Mouse (Mus musculus): ENCODE data around the gene Lmx1b. TPM values are rescaled to one million over a fixed set of nuclear protein-coding genes. Genes with fewer than 3 reads are reported as not detected.

Lmx1b gene
- polyA plus RNA-seq, 1 experiment: not detected

GRCm38 (mm10) chr2:33605487-33606256, 34.6 kb downstream of the Lmx1b start:
- H3K27ac ChIP-seq (ENCODE audit: insufficient read depth, low read depth, low read length): no peak overlapping the region
- TF ChIP-seq CTCF (IDR thresholded peaks at IDR 0.05; ENCODE audit: low read depth, low read length): no peak
- TF ChIP-seq POLR2A (IDR thresholded peaks at IDR 0.05; ENCODE audit: borderline replicate concordance, low read depth, low read length): no peak
- H3K4me1 ChIP-seq (ENCODE audit: control insufficient read depth, insufficient read depth, low read length): no peaks in the 10 kb centered on the region
- H3K4me3 ChIP-seq (ENCODE audit: insufficient read depth, low read length): no peak overlapping the region

GRCm38 (mm10) chr2:33604846-33605486, 35.3 kb downstream of the Lmx1b start:
- TF ChIP-seq CTCF (IDR thresholded peaks at IDR 0.05; ENCODE audit: low read depth, low read length) (no peak), POLR2A (IDR thresholded peaks at IDR 0.05; ENCODE audit: borderline replicate concordance, low read depth, low read length) (no peak)
- no peaks in the 10 kb centered on the region for H3K4me1 ChIP-seq (ENCODE audit: control insufficient read depth, insufficient read depth, low read length)
- no peak overlapping the region for H3K27ac ChIP-seq (ENCODE audit: insufficient read depth, low read depth, low read length)
- H3K4me3 ChIP-seq (ENCODE audit: insufficient read depth, low read length): no peak overlapping the region

GRCm38 (mm10) chr2:33600520-33600919, 39.8 kb downstream of the Lmx1b start:
- no peak; the same call in 1 of the 2 replicates for TF ChIP-seq CTCF (IDR thresholded peaks at IDR 0.05; ENCODE audit: low read depth, low read length)
- no peak for TF ChIP-seq POLR2A (IDR thresholded peaks at IDR 0.05; ENCODE audit: borderline replicate concordance, low read depth, low read length)
- no peak overlapping the region for H3K4me3 ChIP-seq (ENCODE audit: insufficient read depth, low read length)
- H3K4me1 ChIP-seq (ENCODE audit: control insufficient read depth, insufficient read depth, low read length): no peaks in the 10 kb centered on the region
- H3K27ac ChIP-seq (ENCODE audit: insufficient read depth, low read depth, low read length): no peak overlapping the region

GRCm38 (mm10) chr2:33597384-33597783, 42.9 kb downstream of the Lmx1b start:
- no peak overlapping the region for H3K27ac ChIP-seq (ENCODE audit: insufficient read depth, low read depth, low read length)
- H3K4me3 ChIP-seq (ENCODE audit: insufficient read depth, low read length): no peak overlapping the region
- TF ChIP-seq POLR2A (IDR thresholded peaks at IDR 0.05; ENCODE audit: borderline replicate concordance, low read depth, low read length): no peak
- TF ChIP-seq CTCF (IDR thresholded peaks at IDR 0.05; ENCODE audit: low read depth, low read length): no peak
- no peaks in the 10 kb centered on the region for H3K4me1 ChIP-seq (ENCODE audit: control insufficient read depth, insufficient read depth, low read length)

- no peaks in the 10 kb centered on the region for H3K4me1 ChIP-seq (ENCODE audit: control insufficient read depth, insufficient read depth, low read length)
- TF ChIP-seq CTCF (IDR thresholded peaks at IDR 0.05; ENCODE audit: low read depth, low read length) (no peak), POLR2A (IDR thresholded peaks at IDR 0.05; ENCODE audit: borderline replicate concordance, low read depth, low read length) (no peak)
- no peak overlapping the region for H3K4me3 ChIP-seq (ENCODE audit: insufficient read depth, low read length)
- no peak overlapping the region for H3K27ac ChIP-seq (ENCODE audit: insufficient read depth, low read depth, low read length)
Observed at GRCm38 (mm10) chr2:33595085-33595423, 45.3 kb downstream of the Lmx1b start.

GRCm38 (mm10) chr2:33594181-33595084, 45.9 kb downstream of the Lmx1b start:
- Histone ChIP-seq H3K27ac (ENCODE audit: insufficient read depth, low read depth, low read length) (no peak overlapping the region), H3K4me1 (ENCODE audit: control insufficient read depth, insufficient read depth, low read length) (no peaks in the 10 kb centered on the region)
- TF ChIP-seq CTCF (IDR thresholded peaks at IDR 0.05; ENCODE audit: low read depth, low read length) (no peak), POLR2A (IDR thresholded peaks at IDR 0.05; ENCODE audit: borderline replicate concordance, low read depth, low read length) (no peak)

GRCm38 (mm10) chr2:33592931-33593555, 47.3 kb downstream of the Lmx1b start:
- Histone ChIP-seq H3K4me3 (ENCODE audit: insufficient read depth, low read length) (no peak overlapping the region), H3K4me1 (ENCODE audit: control insufficient read depth, insufficient read depth, low read length) (no peaks in the 10 kb centered on the region), H3K27ac (ENCODE audit: insufficient read depth, low read depth, low read length) (no peak overlapping the region)
- no peak for TF ChIP-seq POLR2A (IDR thresholded peaks at IDR 0.05; ENCODE audit: borderline replicate concordance, low read depth, low read length)
- TF ChIP-seq CTCF (IDR thresholded peaks at IDR 0.05; ENCODE audit: low read depth, low read length): no peak

More at GRCm38 (mm10) chr2:33594181-33595084, 45.9 kb downstream of the Lmx1b start:
- no peak overlapping the region for H3K4me3 ChIP-seq (ENCODE audit: insufficient read depth, low read length)

GRCm38 (mm10) chr2:33589280-33589679, 51.0 kb downstream of the Lmx1b start:
- H3K4me3 ChIP-seq (ENCODE audit: insufficient read depth, low read length): no peak overlapping the region
- no peak for TF ChIP-seq POLR2A (IDR thresholded peaks at IDR 0.05; ENCODE audit: borderline replicate concordance, low read depth, low read length)
- no peak for TF ChIP-seq CTCF (IDR thresholded peaks at IDR 0.05; ENCODE audit: low read depth, low read length)
- H3K27ac ChIP-seq (ENCODE audit: insufficient read depth, low read depth, low read length): no peak overlapping the region
- H3K4me1 ChIP-seq (ENCODE audit: control insufficient read depth, insufficient read depth, low read length): no peaks in the 10 kb centered on the region

All from bone marrow macrophage, adult 2 months (primary cell).